Mouse (Mus musculus) myocyte (in vitro differentiated cells): Measurements from ENCODE around the gene D17H6S53E. TPM values are rescaled to one million over a fixed set of nuclear protein-coding genes. Genes with fewer than 3 reads are reported as not detected.

Experiments
- H3K27me3 ChIP-seq: one replicate; pipeline ENCODE4 v1.6.1; 2011; ENCODE audit not compliant: control insufficient read depth, insufficient read depth, insufficient read length
- H3K36me3 ChIP-seq: one replicate; pipeline ENCODE4 v1.6.1; 2011; ENCODE audit not compliant: control insufficient read depth, insufficient read depth
- H3K4me2 ChIP-seq: one replicate; pipeline ENCODE4 v1.6.1; 2011; ENCODE audit warnings: low read depth, control low read depth
- H3K4me3 ChIP-seq: one replicate; pipeline ENCODE4 v1.5.1; 2011; ENCODE audit warnings: mild to moderate bottlenecking, control low read depth, moderate library complexity
- H3K79me2 ChIP-seq: one replicate; pipeline ENCODE4 v1.6.1; 2011; ENCODE audit not compliant: control insufficient read depth, insufficient read depth
- H3ac ChIP-seq: one replicate; pipeline ENCODE4 v1.6.1; 2011; ENCODE audit not compliant: control insufficient read depth, insufficient read length
- CEBPB ChIP-seq: IDR thresholded peaks from 2 replicates; pipeline ENCODE4 v1.6.1; 2011; ENCODE audit warnings: mild to moderate bottlenecking, moderate library complexity; ENCODE audit not compliant: poor library complexity, insufficient read depth, severe bottlenecking
- E2F4 ChIP-seq: IDR thresholded peaks from one replicate; pipeline ENCODE4 v1.6.1; 2011; ENCODE audit warnings: mild to moderate bottlenecking, control low read depth, moderate library complexity; ENCODE audit not compliant: insufficient read depth
- MAX ChIP-seq: IDR thresholded peaks from one replicate; pipeline ENCODE4 v1.6.1; 2011; ENCODE audit warnings: low read depth, mild to moderate bottlenecking, control low read depth
- MYOD1 ChIP-seq, 3 experiments: IDR thresholded peaks; one replicate each; pipeline ENCODE4 v1.6.1; 2011; ENCODE audit warnings: control low read depth in 2 of 3, low read depth in 2 of 3, mild to moderate bottlenecking in 2 of 3, moderate library complexity in 1 of 3; ENCODE audit not compliant: insufficient read length in 2 of 3, control insufficient read depth in 1 of 3
- MYOG ChIP-seq, 3 experiments: IDR thresholded peaks; one replicate each; pipeline ENCODE4 v1.6.1; 2011; ENCODE audit warnings: control low read depth in 2 of 3, low read depth in 2 of 3, mild to moderate bottlenecking in 2 of 3; ENCODE audit not compliant: insufficient read length in 2 of 3, control insufficient read depth in 1 of 3, insufficient read depth in 1 of 3
- POLR2A ChIP-seq: IDR thresholded peaks from one replicate; pipeline ENCODE4 v1.6.1; 2011; ENCODE audit warnings: low read depth, mild to moderate bottlenecking, control low read depth, moderate library complexity; ENCODE audit not compliant: insufficient read length
- POLR2AphosphoS2 ChIP-seq: IDR thresholded peaks from one replicate; pipeline ENCODE4 v1.6.1; 2011; ENCODE audit warnings: low read depth, control low read depth; ENCODE audit not compliant: insufficient read length
- REST ChIP-seq: IDR thresholded peaks from one replicate; pipeline ENCODE4 v1.6.1; 2011; ENCODE audit warnings: mild to moderate bottlenecking, control low read depth, moderate library complexity; ENCODE audit not compliant: insufficient read depth, insufficient read length
- SRF ChIP-seq: IDR thresholded peaks from one replicate; pipeline ENCODE4 v1.6.1; 2011; ENCODE audit warnings: low read depth; ENCODE audit not compliant: control insufficient read depth, insufficient read length
- TCF12 ChIP-seq: IDR thresholded peaks from one replicate; pipeline ENCODE4 v1.6.1; 2011; ENCODE audit warnings: mild to moderate bottlenecking, control low read depth; ENCODE audit not compliant: poor library complexity, insufficient read depth, severe bottlenecking
- TCF3 ChIP-seq: IDR thresholded peaks from one replicate; pipeline ENCODE4 v1.6.1; 2011; ENCODE audit warnings: low read depth, control low read depth; ENCODE audit not compliant: insufficient read length
- USF1 ChIP-seq: IDR thresholded peaks from one replicate; pipeline ENCODE4 v1.6.1; 2011; ENCODE audit warnings: low read depth, mild to moderate bottlenecking, control low read depth, moderate library complexity
- polyA plus RNA-seq: library from polyadenylated mRNA; unstranded; fragments of >200 nt; fragmentation: generic; extraction: Trizol; gene quantifications from one replicate; pipeline ENCODE4 v1.2.1, GENCODE M21; 2012; ENCODE audit warnings: missing spikeins

The D17H6S53E gene
- polyA plus RNA-seq, 1 experiment, result 12.8 TPM

GRCm38 (mm10) chr17:35165451-35166155 is 39.4 kb downstream of the D17H6S53E start:
- Histone ChIP-seq H3ac (no peak overlapping the region), H3K36me3 (peaks cover 15% of the 10 kb centered on the region), H3K4me3 (peak overlapping the region; percentile 83), H3K79me2 (peaks cover 45% of the 10 kb centered on the region), H3K4me2 (peak overlapping the region; percentile 96), H3K27me3 (no peaks in the 10 kb centered on the region)
- no peak for TF ChIP-seq POLR2AphosphoS2
- no peak for TF ChIP-seq TCF3
- no peak for TF ChIP-seq TCF12
- TF ChIP-seq E2F4, result no peak
- no peak for TF ChIP-seq SRF
- TF ChIP-seq MAX, result no peak
- no peak for TF ChIP-seq POLR2A
- no peak for TF ChIP-seq REST
- no peak for TF ChIP-seq MYOG (IDR thresholded peaks at IDR 0.05; ENCODE audit: control insufficient read depth in 1 of 3, insufficient read depth in 1 of 3, insufficient read length in 2 of 3, low read depth in 2 of 3)
- TF ChIP-seq USF1, result no peak
- TF ChIP-seq MYOD1 (IDR thresholded peaks at IDR 0.05; ENCODE audit: control insufficient read depth in 1 of 3, insufficient read length in 2 of 3, low read depth in 2 of 3), result no peak
- TF ChIP-seq CEBPB, result no peak

GRCm38 (mm10) chr17:35166352-35167035 is 40.3 kb downstream of the D17H6S53E start:
- H3K4me2 ChIP-seq, result peak overlapping the region; percentile 96
- TF ChIP-seq REST (no peak), CEBPB (no peak), E2F4 (no peak), MYOD1 (IDR thresholded peaks at IDR 0.05; ENCODE audit: control insufficient read depth in 1 of 3, insufficient read length in 2 of 3, low read depth in 2 of 3) (no peak), MAX (no peak), SRF (no peak), MYOG (IDR thresholded peaks at IDR 0.05; ENCODE audit: control insufficient read depth in 1 of 3, insufficient read depth in 1 of 3, insufficient read length in 2 of 3, low read depth in 2 of 3) (no peak), TCF12 (no peak), USF1 (no peak), TCF3 (no peak), POLR2A (no peak), POLR2AphosphoS2 (no peak)
- H3K79me2 ChIP-seq, result peaks cover 36% of the 10 kb centered on the region
- H3K27me3 ChIP-seq, result no peaks in the 10 kb centered on the region
- H3ac ChIP-seq, result no peak overlapping the region
- peak overlapping the region; percentile 83 for H3K4me3 ChIP-seq
- H3K36me3 ChIP-seq, result peaks cover 6% of the 10 kb centered on the region

- H3K4me3 ChIP-seq, result no peak overlapping the region
- peaks cover 23% of the 10 kb centered on the region for H3K79me2 ChIP-seq
- no peaks in the 10 kb centered on the region for H3K27me3 ChIP-seq
- H3ac ChIP-seq, result no peak overlapping the region
- H3K4me2 ChIP-seq, result no peak overlapping the region
- H3K36me3 ChIP-seq, result no peaks in the 10 kb centered on the region
- no peak for TF ChIP-seq POLR2AphosphoS2
- no peak for TF ChIP-seq REST
- TF ChIP-seq E2F4, result no peak
- no peak for TF ChIP-seq CEBPB
- no peak for TF ChIP-seq MYOG (IDR thresholded peaks at IDR 0.05; ENCODE audit: control insufficient read depth in 1 of 3, insufficient read depth in 1 of 3, insufficient read length in 2 of 3, low read depth in 2 of 3)
- TF ChIP-seq POLR2A, result no peak
- TF ChIP-seq SRF, result no peak
- no peak for TF ChIP-seq TCF3
- no peak for TF ChIP-seq MAX
- no peak for TF ChIP-seq USF1
- TF ChIP-seq MYOD1 (IDR thresholded peaks at IDR 0.05; ENCODE audit: control insufficient read depth in 1 of 3, insufficient read length in 2 of 3, low read depth in 2 of 3), result no peak
- TF ChIP-seq TCF12, result no peak
These were observed 41.6 kb downstream of the D17H6S53E start for GRCm38 (mm10) chr17:35167794-35168193.

GRCm38 (mm10) chr17:35168541-35169207 is 42.5 kb downstream of the D17H6S53E start:
- TF ChIP-seq REST (no peak), CEBPB (no peak), E2F4 (no peak), MYOG (IDR thresholded peaks at IDR 0.05; ENCODE audit: control insufficient read depth in 1 of 3, insufficient read depth in 1 of 3, insufficient read length in 2 of 3, low read depth in 2 of 3) (no peak), POLR2AphosphoS2 (no peak), SRF (no peak), MAX (no peak), TCF3 (no peak), USF1 (no peak), MYOD1 (IDR thresholded peaks at IDR 0.05; ENCODE audit: control insufficient read depth in 1 of 3, insufficient read length in 2 of 3, low read depth in 2 of 3) (no peak), POLR2A (no peak), TCF12 (no peak)
- Histone ChIP-seq H3K4me3 (no peak overlapping the region), H3K27me3 (no peaks in the 10 kb centered on the region), H3ac (no peak overlapping the region), H3K36me3 (no peaks in the 10 kb centered on the region), H3K79me2 (peaks cover 14% of the 10 kb centered on the region), H3K4me2 (no peak overlapping the region)
